Mouse (Mus musculus) testis, adult 2 months (tissue): Measurements from ENCODE around the gene Efnb2.

ENCODE experiments used
- CTCF ChIP-seq: fragments of 200-500 bp; IDR thresholded peaks from 2 replicates; pipeline ENCODE4 v1.5.1; 2012; ENCODE audit warnings: low read depth, mild to moderate bottlenecking, inconsistent platforms, low read length, moderate library complexity; ENCODE audit not compliant: control insufficient read depth, insufficient read depth, insufficient replicate concordance
- POLR2A ChIP-seq: fragments of 200-500 bp; IDR thresholded peaks from 2 replicates; pipeline ENCODE4 v1.6.1; 2012; ENCODE audit warnings: low read depth, mild to moderate bottlenecking, inconsistent platforms, low read length, moderate library complexity; ENCODE audit not compliant: control insufficient read depth

DNA sequence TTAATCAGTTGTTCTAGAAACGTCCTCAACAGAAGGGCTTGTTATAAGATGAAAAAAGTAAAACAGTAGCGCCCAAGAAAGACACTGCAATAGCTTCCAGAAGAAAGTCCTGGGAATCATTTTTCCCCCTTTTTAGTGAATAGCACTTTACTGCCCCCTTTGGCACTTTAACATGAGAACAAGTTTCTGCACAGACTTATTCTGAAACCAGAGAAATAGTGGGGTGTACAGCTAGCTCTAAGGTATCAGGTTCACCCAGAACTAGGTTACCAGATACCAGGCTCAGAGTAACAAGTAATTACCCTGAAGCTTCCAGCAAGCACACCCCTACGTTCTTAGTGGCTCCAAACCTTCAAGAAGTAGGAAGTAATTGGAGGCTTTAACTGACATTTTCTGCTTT is 13.7 kb downstream of the Efnb2 start:
- no peak for TF ChIP-seq CTCF
- TF ChIP-seq POLR2A = no peak
